Mouse (Mus musculus): ENCODE measurements around the gene Romo1. TPM values are rescaled to one million over a fixed set of nuclear protein-coding genes. Genes with fewer than 3 reads are reported as not detected.

Gene Romo1
- total RNA-seq (2023): 59.9 TPM

GRCm38 (mm10) chr2:156143953-156144724, at the start of gene Romo1, which contains the start of gene Nfs1:
Romo1 (plus strand) TSS chr2:156144039.
Nfs1 (minus strand) TSS chr2:156144186.

GRCm38 (mm10) chr2:156111358-156112079, 32.3 kb upstream of the Romo1 start, which contains the start of the genes Cpne1 and Rbm12:
Cpne1 (minus strand) TSS chr2:156111965.
Rbm12 (minus strand) TSS chr2:156111978.

GRCm38 (mm10) chr2:156126992-156127391, 16.8 kb upstream of the Romo1 start, which contains the start of gene Gm28036:
Gm28036 (minus strand) TSS chr2:156127092.

GRCm38 (mm10) chr2:156180094-156180821, 36.4 kb downstream of the Romo1 start, which contains the start of gene Rbm39:
Rbm39 (minus strand) TSS chr2:156180238.

Other genes with a start within 250 kb of the Romo1 start
- 44.3 TPM for gene Uqcc1, start 213.7 kb upstream of the Romo1 start, total RNA-seq (2023)
- gene Gm15557, start 203.3 kb upstream of the Romo1 start, total RNA-seq (2023): not detected
- not detected for gene Gdf5, start 198.7 kb upstream of the Romo1 start, total RNA-seq (2023)
- gene Cep250, start 187.6 kb upstream of the Romo1 start, total RNA-seq (2023): 42.1 TPM
- 1.7 TPM for gene 6430550D23Rik, start 136.1 kb upstream of the Romo1 start, total RNA-seq (2023)
- gene Ergic3, start 136.0 kb upstream of the Romo1 start, total RNA-seq (2023): 58.9 TPM
- gene Fer1l4, start 91.1 kb upstream of the Romo1 start, total RNA-seq (2023): not detected
- gene Spag4, start 78.9 kb upstream of the Romo1 start, total RNA-seq (2023): 5.2 TPM
- gene Cpne1, start 32.1 kb upstream of the Romo1 start, total RNA-seq (2023): 54.2 TPM
- gene Rbm12, start 32.1 kb upstream of the Romo1 start, total RNA-seq (2023): 33.6 TPM
- 22.6 TPM for gene Gm28036, start 16.9 kb upstream of the Romo1 start, total RNA-seq (2023)
- 28.3 TPM for gene Nfs1, start 147 bp downstream of the Romo1 start, total RNA-seq (2023)
- gene Rbm39, start 36.2 kb downstream of the Romo1 start, total RNA-seq (2023): 2,271 TPM
- 77.4 TPM for gene Phf20, start 52.4 kb downstream of the Romo1 start, total RNA-seq (2023)
- 6.3 TPM for gene Cnbd2, start 168.3 kb downstream of the Romo1 start, total RNA-seq (2023)
- gene Scand1, start 168.7 kb downstream of the Romo1 start, total RNA-seq (2023): 109 TPM

All from CD4-positive naive resting alpha-beta T cell, adult 57 days (primary cell).